Mouse (Mus musculus) kidney, adult 2 months (tissue): Measurements from ENCODE around the gene Eml4.

ENCODE experiments used
- CTCF ChIP-seq: fragments of 200-500 bp; conservative IDR thresholded peaks from 2 replicates; pipeline ENCODE4 v1.5.1; 2011; ENCODE audit warnings: low read depth, mild to moderate bottlenecking, control low read depth, low read length, moderate library complexity, mixed read lengths; ENCODE audit not compliant: insufficient read depth, insufficient read length
- POLR2A ChIP-seq: fragments of 200-500 bp; IDR thresholded peaks from one replicate; pipeline ENCODE4 v1.6.1; 2011; ENCODE audit warnings: low read depth, low read length, control low read depth

GRCm38 (mm10) chr17:83379791-83380190, 29.1 kb downstream of the Eml4 start:
- TF ChIP-seq CTCF (no peak), POLR2A (no peak)
